Mouse (Mus musculus): ENCODE measurements at regions not wholly inside any gene's neighbourhood (a gene's known extent, or its start where the extent isn't known, plus 50 kb on each side); places are given as distances from the start of the nearest gene placed in this dataset.

DNA sequence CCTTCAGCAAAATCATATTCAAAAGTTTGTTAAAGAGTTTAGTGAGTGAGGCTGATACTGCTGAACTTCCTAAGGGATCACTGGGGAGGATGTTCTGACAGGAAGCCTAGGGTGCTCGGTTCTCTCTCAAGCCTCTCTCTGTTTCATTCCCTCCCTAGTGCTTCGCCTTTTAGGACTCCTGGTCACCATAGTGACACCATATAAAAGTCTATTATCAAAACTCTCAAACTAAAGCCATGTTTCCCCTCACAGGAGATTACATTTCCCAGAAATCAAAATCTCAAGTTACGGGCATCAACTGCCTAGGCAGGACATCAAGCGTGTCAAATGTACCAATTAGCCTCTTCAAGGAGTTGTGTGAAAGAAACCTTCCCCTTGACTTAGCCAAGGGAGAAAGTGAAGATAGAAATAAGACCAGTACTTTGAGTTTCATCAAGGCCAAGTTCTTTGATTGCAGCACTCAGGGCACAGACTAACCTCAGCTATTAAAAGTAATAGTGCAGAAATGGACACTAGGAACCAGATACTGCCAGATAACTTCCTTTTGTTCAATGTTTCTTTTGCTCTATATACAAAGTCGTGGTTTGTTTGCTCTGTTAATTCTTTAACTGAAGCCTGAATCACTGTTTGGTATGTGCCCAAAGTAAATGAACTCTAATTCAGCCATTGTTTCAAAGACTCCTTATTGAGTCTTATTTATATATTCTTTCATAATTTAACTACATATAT is 752.6 kb downstream of the Jrkl start:
- DNase-seq: no peak

DNA sequence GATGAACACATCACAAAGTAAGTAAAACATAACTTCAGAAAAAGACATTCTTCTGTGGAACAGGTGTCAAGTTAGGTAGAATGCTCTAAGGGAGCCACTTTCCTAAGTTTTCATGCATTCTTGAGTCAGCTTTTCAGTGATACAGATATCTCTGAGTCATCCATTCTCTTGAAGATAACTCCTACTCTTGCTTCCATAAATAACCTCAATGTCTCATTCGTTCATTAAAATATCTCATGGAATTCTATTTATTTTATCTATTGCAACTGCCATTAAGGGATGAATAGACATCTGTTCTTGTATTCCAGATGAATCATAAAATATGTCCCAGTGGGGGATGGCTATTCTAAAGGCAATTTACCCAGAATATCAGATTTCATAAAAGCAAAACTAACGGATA is 787.8 kb downstream of the Jrkl start:
- no peak for DNase-seq

DNA sequence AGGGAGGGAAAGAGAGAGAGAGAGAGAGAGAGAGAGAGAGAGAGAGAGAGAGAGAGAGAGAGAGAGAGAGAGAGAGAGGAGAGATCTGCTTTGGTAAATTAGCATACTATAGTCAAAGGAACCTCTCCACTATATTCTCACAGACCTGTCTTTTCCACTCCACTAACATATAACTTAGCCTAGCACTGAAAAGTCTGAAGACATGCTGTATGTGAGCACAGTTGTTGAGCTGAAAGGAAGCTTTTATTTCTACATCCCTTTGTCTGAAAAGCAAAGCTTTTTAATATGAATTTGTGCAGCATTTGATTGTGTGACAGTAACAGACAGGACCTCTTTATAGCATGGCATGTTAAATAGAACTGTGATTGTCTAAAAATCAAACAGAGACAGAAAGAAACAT is 788.9 kb downstream of the Jrkl start:
- DNase-seq: no peak

DNA sequence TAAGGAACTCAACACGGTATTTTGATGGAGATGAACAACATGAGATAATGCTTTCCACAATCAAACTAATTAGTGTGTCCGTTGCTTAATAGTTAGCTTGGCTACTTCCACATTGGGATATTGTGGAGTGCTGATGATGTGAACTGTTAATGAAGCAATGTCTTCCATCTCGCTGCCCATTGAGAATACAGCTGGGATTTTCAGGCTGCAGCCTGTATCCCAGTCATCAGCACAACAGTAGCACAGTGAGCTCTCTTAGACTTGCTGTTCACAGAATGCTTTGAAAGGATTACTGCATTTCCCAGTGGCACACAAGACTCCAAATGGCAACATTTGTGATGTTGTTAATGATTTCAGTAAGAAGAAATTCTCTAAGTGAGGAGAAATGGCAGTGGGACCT is 811.5 kb downstream of the Jrkl start:
- no peak for DNase-seq

DNA sequence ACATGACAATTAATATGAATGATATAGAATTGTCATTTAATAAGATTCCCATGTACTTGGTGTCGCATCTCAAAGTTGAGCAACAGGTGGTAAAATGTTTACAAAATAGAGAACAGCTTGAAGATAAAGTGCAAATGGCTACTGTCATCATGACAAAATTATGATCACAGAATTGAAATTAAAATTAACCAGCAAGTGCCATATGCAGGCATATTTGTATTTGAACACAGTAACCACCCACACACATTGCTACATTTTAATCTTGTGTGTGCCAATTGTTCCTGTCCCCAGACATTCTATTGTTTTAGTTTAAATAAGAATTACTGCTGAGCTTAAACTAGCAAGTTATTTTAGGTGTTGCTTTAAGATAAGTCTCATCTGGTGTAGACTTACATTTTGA is 823.7 kb downstream of the Jrkl start:
- no peak for DNase-seq

DNA sequence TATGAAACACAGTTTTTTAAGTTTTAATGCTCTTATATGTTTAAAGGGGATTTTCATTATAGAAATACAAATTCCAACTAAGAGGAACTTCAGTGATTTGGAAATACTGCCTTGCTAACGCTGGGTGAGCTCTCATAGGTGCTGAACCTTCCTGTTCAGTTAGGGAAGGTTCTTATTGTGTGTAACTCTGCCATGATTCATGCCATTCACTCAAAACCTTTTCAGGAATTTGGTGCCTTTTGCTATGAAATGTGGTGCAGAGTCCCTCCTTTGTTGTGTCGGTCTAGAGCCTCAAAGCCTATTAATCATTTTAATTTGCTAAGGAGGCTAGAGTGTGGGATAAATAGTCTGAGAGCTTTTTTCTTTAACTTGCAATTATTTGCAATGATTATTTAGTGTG is 837.1 kb downstream of the Jrkl start:
- DNase-seq: no peak

DNA sequence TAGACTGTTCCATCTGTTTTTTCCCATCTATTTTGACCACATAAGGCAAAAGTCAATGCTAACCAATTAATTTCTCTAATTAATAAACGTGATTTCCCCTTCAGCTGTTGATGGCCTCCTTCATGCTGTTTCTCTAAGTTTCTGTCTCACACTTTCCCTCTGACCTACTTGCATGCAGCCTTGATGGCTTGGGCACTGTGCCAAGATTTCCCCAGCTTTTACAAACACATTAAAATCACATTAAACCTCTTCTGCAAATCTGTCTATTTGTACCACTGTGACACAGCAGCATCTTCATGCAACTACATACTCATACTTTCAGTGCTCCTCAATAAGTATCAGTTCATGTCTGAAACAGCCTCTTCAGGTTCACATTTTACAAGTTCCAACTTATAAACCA is 841.4 kb downstream of the Jrkl start:
- peak; percentile 12 to 36 for DNase-seq

DNA sequence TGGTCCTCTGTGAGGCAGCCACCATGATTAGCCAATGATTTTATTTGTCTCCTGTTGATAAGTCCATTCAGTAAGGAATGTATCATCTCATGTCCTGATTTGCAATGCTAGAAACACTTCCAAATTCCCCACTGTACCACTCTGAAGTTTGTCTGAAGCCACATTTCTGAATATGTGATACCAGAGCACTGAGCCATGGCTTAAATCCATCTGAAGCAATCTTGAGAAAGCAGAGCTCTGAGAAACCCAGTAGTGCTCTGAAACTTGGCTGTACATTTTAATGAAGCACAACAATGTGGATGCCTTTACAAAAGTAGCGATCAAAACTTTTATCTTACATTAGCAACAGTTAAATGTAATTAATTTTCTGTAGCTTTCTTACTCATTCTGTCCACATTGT is 850.0 kb downstream of the Jrkl start:
- DNase-seq: no peak

DNA sequence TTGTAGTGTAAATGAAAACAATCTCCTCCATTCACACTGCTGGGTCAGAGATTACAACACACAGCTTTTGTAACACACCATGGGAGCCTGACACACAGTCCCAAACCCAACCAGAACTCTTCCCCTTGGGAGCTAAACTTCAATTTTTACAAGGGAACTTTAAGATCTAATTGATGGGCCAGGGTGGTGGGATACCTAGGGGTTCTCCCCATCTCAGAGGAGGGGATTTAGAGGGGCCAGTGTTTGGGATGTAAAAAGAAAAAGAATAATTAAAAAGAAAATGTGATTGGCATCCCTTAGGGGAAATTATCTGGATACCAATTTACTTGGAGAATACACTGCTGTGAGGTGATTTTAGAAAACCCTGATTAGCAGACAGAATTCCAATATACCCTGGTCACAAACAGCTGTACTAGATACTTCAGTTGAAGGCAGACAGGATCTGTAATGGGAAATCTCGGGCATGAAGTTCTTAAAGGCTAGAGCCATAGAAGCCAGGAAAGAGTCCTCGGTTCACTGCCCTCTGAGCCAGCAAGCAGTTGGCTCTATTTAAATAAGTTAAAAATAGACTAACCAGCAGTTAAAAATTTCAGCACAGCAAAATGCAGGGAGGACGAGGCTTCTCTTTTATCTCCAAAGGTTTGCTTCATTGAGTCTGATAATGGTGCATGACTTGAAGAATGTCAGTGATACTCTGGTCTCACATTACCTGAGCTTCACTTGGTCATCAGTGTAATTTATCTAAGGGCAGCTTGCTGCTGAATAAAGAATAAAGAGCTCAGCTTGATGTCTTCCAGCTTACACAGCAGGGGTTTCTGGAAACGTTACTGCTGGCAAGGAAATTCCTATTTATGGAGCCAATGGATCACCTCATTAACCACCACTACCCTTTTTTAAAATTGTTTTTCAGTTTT is 864.6 kb downstream of the Jrkl start:
- DNase-seq: peak; percentile 6 to 19

DNA sequence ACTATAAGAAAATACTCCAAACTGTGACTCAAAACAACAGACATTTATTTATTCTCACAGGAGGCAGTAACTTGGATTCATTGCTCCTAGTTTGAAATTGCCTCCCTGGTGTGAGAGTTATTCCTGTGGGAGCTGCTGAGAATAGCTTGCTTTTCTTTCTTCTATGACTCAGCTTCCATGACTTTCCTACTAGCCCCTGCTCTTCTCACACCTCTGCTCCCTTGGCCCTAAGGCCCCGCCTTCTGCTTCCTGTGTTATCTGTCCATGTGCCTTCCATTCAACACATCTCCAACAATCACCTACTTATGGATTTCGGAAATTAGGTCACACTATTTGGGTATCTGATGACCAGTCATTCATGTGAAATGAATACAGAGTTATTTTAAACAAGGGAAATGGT is 865.6 kb downstream of the Jrkl start:
- DNase-seq: no peak

DNA sequence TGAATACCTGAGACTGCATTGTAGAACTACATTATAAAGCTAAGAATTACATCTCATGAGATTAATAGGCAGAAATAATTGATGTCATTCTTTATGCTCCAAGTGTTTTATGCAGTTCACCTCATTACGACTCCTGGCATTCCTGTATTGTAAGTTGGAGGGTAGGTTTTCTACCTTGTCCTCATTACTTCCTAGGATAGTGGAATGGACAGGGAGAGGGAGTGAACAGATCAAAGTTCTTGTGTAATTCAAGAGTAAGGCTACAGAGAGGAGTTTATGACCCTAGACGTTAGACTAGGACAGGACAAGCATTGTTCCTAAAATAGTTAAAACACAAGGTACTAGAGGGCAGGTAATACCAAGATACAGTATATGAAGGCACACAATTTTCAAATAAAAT is 901.3 kb downstream of the Jrkl start:
- no peak for DNase-seq

DNA sequence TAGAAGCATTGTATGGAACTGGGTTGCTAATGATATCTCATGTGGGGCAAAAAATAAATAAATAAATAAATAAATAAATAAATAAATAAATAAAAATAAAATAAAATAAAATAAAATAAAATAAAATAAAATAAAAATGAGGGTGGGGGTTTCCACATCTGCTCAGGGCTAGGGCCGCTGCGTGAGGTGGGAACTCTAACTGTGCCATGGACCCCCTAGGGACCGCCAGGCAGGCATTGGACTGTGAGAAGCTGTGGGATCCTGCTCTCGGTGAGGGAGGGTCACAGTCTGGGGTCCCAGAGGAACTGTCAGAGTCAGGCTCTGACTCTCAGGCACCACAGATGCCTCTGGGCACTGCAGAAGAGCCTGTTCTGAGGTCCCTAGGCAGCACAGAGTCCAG is 904.2 kb downstream of the Jrkl start:
- no peak for DNase-seq

DNA sequence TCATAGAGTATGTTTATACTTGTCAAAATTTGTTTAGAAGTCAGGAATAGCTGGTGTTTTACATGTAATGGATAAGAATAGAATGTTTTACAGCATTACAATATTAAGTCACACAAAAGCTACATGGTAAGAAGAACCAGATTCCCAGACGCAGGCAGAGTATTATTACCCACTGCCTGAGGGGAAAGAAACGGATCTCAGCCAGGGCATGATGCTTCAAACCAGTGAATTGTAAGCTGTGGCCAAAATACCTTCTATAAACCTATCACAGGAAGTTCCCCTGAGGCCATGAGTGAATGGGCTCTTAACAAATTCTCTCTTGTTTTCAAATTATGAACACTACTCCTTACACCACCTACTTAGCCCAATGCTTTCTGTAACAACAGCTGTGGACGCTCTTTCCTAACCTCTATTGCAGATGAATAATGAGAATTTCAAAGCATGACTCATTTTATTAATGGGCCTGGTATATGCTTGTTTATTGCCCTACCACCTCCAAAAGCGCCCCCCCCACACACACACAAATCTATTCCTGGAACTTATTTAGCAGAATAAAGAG is 932.0 kb downstream of the Jrkl start:
- DNase-seq: no peak

DNA sequence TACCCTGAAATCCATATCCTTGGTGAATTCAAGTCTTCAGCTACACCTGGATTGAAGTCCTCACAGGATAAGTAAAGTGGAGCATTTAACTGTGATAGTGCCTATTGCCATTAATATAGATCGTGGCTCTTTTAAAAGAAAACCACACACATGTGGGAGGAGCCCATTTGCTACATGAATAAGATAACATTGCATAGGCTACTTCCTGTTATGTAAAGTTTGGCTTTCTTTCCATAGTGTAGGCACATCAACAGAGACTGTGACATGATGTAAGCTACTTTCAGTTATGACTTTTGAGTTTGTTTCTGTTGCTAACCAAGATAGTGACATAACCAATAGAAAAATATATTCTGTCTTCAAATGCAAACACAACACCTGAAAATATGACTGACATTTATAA is 932.6 kb downstream of the Jrkl start:
- DNase-seq: no peak

Measured in kidney, postnatal 4 days (tissue).